Mouse (Mus musculus) kidney, embryonic 14.5 days (tissue): ENCODE results near the gene Asic2. TPM values are rescaled to one million over a fixed set of nuclear protein-coding genes. Genes with fewer than 3 reads are reported as not detected.

Source experiments
- ATAC-seq: fragments of 200-750 bp; cut with Nextera tagmentation; 2 replicates; pipeline ENCODE4 v1.8.0; 2017; ENCODE audit warnings: moderate number of reproducible peaks, mild to moderate bottlenecking, moderate TSS enrichment, moderate library complexity; ENCODE audit not compliant: low FRiP score, low TSS enrichment
- H3K27ac ChIP-seq: fragments of 300-500 bp; sonication (generic); 2 replicates; pipeline ENCODE4 v1.5.1; 2014; ENCODE audit warnings: low read depth, mild to moderate bottlenecking, low read length, moderate library complexity, mixed read lengths
- H3K27me3 ChIP-seq: fragments of 300-500 bp; sonication (generic); 2 replicates; pipeline ENCODE4 v1.6.1; 2014; ENCODE audit warnings: mild to moderate bottlenecking, low read length; ENCODE audit not compliant: control insufficient read depth, insufficient read depth
- H3K36me3 ChIP-seq: fragments of 300-500 bp; sonication (generic); 2 replicates; pipeline ENCODE4 v1.6.1; 2014; ENCODE audit warnings: low read length, mixed read lengths; ENCODE audit not compliant: control insufficient read depth, insufficient read depth
- H3K4me1 ChIP-seq: fragments of 300-500 bp; sonication (generic); 2 replicates; pipeline ENCODE4 v1.6.1; 2014; ENCODE audit warnings: low read length, mixed read lengths; ENCODE audit not compliant: control insufficient read depth, insufficient read depth
- H3K4me2 ChIP-seq: fragments of 300-500 bp; sonication (generic); replicated peaks from 2 replicates; pipeline ENCODE4 v1.6.1; 2014; ENCODE audit warnings: low read depth, mild to moderate bottlenecking, low read length
- H3K4me3 ChIP-seq: fragments of 300-500 bp; sonication (generic); 2 replicates; pipeline ENCODE4 v1.5.1; 2014; ENCODE audit warnings: mild to moderate bottlenecking, low read length
- H3K9ac ChIP-seq: fragments of 300-500 bp; sonication (generic); 2 replicates; pipeline ENCODE4 v1.6.1; 2014; ENCODE audit warnings: low read depth, mild to moderate bottlenecking, low read length, moderate library complexity
- H3K9me3 ChIP-seq: fragments of 300-500 bp; sonication (generic); 2 replicates; pipeline ENCODE4 v1.6.1; 2016; ENCODE audit warnings: low read length; ENCODE audit not compliant: control insufficient read depth
- WGBS: fragments of 180-500 bp; shearing (Covaris S2); extraction: QIAGEN DNeasy Blood & Tissue Kit; methylation state at CpG from one replicate; pipeline ENCODE4 v1.1.7; 2014; 5-methylcytosine and 5-hydroxymethylcytosine counted together
- polyA plus RNA-seq: library from polyadenylated mRNA; unstranded; fragments of >200 nt; fragmentation: Nextera tagmentation; extraction: Ambion mirVana; gene quantifications from 2 replicates; pipeline ENCODE4 v1.2.1, GENCODE M21; 2014

Asic2 gene
- polyA plus RNA-seq, 1 experiment from 2014 or later = 3.4 TPM

DNA sequence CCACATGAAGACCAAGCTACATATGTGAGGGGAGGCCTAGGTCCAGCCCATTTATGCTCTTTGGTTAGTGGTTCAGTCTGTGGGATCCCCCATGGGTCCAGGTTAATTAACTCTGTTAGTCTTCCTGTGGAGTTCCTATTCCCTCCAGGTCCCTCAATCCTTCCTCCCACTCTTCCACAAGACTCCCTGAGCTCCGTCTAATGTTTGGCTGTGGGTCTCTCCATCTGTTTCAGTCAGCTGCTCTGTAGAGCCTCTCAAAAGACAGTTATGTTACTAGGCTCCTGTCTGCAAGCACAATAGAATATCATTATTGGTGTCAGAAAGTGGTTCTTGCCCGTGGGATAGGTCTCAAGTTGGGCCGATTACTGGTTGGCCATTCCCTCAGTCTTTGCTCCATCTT, 1072.4 kb downstream of the Asic2 start:
- 86% methylated on average over 3 of the region's 3 CpGs for WGBS
- H3K9ac ChIP-seq = no peak overlapping the region
- H3K27ac ChIP-seq = no peak overlapping the region
- H3K4me2 ChIP-seq = no peak overlapping the region
- ATAC-seq = no peak
- no peaks in the 10 kb centered on the region for H3K27me3 ChIP-seq
- H3K36me3 ChIP-seq = no peaks in the 10 kb centered on the region
- H3K4me3 ChIP-seq = no peak overlapping the region
- H3K4me1 ChIP-seq = no peaks in the 10 kb centered on the region
- H3K9me3 ChIP-seq = no peaks in the 10 kb centered on the region

DNA sequence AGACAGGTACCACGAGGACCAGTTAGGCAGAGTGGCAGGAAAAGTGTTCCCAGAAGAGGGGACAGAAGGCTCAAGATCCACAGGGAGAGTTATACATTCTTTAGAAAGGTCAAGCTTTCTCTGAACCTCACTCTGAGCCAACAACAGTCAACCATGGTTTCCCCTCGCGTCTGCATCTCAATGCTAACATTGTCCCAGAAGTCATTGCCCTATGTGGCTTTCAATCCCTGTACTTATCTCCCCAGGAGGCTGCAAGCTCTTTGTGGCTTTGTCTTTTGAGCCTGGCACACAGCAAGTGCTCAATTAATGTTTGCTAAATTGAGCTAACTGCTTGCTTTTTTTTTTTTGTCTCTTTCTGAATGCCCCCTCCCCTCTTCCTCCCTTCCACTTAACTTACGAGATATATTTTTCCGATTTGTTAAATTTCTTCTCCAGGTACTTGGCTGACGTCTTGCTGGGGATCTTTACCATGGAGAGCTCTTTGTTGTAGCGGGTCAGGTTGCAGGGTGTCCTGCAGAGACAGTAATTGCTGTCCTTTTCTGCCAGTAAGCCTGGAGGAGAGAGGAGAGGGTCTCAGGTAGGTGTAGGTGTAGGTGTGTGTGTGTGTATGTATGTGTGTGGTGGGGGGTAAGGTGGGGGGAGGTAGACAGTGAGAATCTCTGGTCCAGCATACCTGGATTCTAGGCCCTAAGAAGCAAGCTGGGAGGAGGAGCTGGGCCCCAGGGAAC, 1078.8 kb downstream of the Asic2 start:
- Histone ChIP-seq H3K4me2 (no peak overlapping the region), H3K27me3 (no peaks in the 10 kb centered on the region), H3K4me1 (no peaks in the 10 kb centered on the region), H3K4me3 (no peak overlapping the region), H3K27ac (no peak overlapping the region), H3K9me3 (no peaks in the 10 kb centered on the region), H3K36me3 (no peaks in the 10 kb centered on the region), H3K9ac (no peak overlapping the region)
- WGBS = 21% methylated on average over 7 of the region's 7 CpGs
- ATAC-seq = no peak

DNA sequence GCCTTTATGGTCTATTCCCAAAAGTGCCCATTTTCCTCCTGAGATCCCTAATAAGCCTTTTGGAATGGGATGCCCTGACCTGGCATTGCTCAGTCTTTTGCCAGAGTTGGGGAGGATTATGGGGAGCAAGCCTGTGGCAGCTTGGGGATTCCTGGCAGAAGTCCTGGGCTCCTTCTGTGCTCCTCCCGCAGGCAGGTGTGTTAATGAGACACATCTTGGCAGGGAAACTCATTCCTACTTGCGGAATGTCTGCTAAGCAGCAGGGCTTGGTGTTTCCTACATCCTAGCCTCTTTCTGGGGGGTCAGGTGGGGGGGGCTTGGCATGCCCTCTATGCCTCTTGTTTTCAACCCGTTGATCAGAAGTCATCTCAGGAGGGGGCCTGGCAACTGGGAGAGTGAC, 1081.2 kb downstream of the Asic2 start:
- no peak for ATAC-seq
- no peak overlapping the region for H3K4me3 ChIP-seq
- H3K4me2 ChIP-seq = no peak overlapping the region
- no peaks in the 10 kb centered on the region for H3K36me3 ChIP-seq
- no peaks in the 10 kb centered on the region for H3K9me3 ChIP-seq
- no peak overlapping the region for H3K27ac ChIP-seq
- no peak overlapping the region for H3K9ac ChIP-seq
- H3K27me3 ChIP-seq = no peaks in the 10 kb centered on the region
- 66% methylated on average over 3 of the region's 3 CpGs for WGBS
- no peaks in the 10 kb centered on the region for H3K4me1 ChIP-seq

DNA sequence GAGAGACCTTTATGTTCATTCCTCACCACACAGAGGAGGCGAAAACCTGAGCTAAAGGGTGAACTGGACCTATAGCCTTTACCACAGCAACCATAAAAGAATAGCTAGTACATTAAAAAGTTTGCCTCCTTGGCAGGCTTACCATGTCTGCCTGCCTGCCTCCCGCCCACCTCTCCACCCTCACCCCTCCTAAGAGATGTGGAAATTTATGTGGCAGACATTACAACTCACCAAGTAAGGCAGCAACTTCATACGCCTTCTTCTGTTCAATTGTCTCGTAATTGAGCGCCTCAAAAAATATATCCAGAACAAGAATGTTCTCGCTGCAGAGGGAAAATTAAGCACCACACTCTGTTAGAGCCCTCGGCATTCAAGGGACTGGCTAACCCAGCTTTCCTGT, 1081.9 kb downstream of the Asic2 start:
- WGBS = 71% methylated on average over 7 of the region's 7 CpGs
- Histone ChIP-seq H3K4me1 (no peaks in the 10 kb centered on the region), H3K4me2 (no peak overlapping the region), H3K9ac (no peak overlapping the region), H3K4me3 (no peak overlapping the region), H3K9me3 (no peaks in the 10 kb centered on the region), H3K27me3 (no peaks in the 10 kb centered on the region), H3K36me3 (no peaks in the 10 kb centered on the region), H3K27ac (no peak overlapping the region)
- ATAC-seq = no peak

DNA sequence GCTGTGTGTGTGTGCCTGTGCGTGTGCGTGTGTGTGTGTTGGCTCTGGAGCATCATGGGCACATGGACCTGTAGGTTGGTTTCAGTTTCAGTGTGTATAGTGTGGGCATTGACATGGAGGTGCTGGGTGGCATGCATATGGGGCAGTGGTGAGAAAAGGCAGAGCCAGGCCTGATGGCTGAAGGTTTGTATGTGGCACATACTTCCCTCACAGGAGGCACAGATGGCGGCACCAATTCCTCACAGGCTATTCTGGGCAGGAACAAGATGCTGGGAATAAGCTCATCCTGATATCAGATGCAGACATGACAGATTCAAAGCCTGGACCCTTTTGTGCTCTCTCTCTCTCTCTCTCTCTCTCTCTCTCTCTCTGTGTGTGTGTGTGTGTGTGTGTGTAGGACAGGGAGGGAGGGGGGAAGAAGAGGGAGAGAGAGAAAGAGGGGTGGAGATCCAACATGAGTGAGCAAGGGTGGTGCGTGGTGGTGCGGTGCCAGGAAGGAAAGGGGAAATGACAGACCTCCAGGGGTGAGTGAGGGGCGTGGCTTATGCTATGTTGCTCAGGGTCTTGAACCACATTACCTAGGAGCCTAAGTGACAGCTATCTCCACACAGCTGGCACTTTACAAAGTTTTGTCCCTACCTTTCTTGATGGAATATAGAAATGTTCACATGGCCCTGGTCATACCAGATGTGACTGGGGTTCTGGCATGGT, 1083.6 kb downstream of the Asic2 start:
- H3K27ac ChIP-seq = no peak overlapping the region
- WGBS = 76% methylated on average over 6 of the region's 6 CpGs
- ATAC-seq = no peak

DNA sequence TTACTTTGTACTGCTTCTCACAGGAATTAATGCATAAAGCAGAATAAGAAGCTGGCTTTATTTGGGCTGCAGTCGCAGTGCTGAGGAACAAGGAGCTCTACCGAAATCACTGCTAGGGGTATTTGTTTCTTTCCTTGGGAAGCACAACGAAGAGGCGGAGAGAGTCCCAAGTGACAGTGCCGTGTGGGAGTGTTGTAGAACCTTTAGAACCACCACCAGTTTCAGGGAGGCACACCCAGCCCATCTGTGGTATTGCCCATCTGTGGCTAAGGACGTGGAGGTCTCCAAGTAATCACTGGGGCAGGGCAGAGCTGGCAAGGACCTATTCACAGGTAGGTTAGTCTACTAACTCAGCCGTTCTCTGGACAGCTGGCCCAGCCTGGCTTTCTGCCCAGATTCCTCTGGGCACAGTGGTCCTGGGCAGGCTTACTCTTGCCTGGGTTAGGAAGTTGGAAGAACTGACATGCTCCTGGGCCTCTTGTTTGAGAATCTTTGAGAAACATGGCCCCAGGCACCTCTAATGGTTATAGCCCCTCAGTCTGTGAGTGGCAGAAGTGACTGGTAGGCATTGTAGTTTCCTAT, 1085.9 kb downstream of the Asic2 start:
- H3K4me3 ChIP-seq = no peak overlapping the region
- no peaks in the 10 kb centered on the region for H3K27me3 ChIP-seq
- H3K4me2 ChIP-seq = no peak overlapping the region
- no peaks in the 10 kb centered on the region for H3K9me3 ChIP-seq
- H3K27ac ChIP-seq = no peak overlapping the region
- H3K4me1 ChIP-seq = 0 out of 2 replicates have a peak, but pooled peaks cover 2% of the 10 kb centered on the region
- no peaks in the 10 kb centered on the region for H3K36me3 ChIP-seq
- ATAC-seq = no peak
- WGBS = 88% methylated on average over 7 of the region's 7 CpGs
- no peak overlapping the region for H3K9ac ChIP-seq

More for the DNA sequence above, 1083.6 kb downstream of the Asic2 start:
- H3K36me3 ChIP-seq = no peaks in the 10 kb centered on the region
- H3K27me3 ChIP-seq = no peaks in the 10 kb centered on the region
- no peaks in the 10 kb centered on the region for H3K9me3 ChIP-seq
- H3K4me2 ChIP-seq = no peak overlapping the region
- no peak overlapping the region for H3K4me3 ChIP-seq
- H3K9ac ChIP-seq = no peak overlapping the region
- H3K4me1 ChIP-seq = no peaks in the 10 kb centered on the region

DNA sequence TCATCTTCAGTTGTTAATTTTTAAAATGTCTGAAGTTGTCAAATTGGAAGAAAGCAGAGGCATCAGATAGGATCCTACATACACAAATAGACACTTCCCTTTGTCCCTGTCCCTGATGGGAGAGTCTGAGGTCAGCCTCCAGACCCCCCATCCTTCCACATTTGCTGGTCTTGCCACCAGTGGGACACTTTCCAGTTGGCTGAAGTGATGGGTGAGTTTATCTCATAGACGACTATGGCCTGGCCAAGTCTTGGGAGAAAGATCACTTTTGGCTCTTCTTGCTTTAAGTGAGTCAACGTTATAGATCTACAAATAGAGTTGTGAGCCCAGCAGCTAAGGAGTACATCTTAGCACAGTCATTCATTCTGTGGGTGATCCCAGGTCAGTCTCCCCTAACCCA, 1090.2 kb downstream of the Asic2 start:
- ATAC-seq = no peak
- Histone ChIP-seq H3K4me1 (peaks cover 11% of the 10 kb centered on the region), H3K36me3 (no peaks in the 10 kb centered on the region), H3K9ac (no peak overlapping the region), H3K9me3 (no peaks in the 10 kb centered on the region), H3K4me2 (no peak overlapping the region), H3K27ac (no peak overlapping the region), H3K4me3 (no peak overlapping the region), H3K27me3 (no peaks in the 10 kb centered on the region)
- WGBS = 77% methylated on average over 2 of the region's 2 CpGs

DNA sequence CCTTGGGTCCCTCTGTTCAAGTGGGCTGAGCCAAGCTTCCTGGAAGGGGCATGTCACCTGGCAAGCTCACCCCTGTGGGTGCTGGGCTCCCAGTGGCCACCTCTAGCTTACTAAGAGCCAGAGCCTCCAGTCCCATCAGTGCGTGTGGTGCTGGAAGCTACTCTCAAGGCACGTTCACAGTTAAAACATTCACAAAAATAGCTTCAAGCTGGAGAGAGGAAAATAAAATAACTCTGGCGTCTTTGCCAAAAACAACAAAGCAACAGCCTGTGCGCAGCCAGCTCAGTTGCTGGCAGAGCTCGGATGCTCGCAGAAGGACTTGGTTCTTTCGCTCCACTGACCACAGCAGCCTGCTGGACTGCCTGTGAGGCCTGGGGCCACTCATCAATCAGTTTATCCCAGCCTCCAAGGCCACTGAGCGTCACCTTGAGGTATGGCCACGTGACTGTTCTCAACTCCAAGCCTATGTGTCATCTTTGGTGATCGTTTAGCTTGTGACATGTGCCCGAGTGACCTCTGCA, 1091.1 kb downstream of the Asic2 start:
- 17% methylated on average over 11 of the region's 11 CpGs for WGBS
- no peak overlapping the region for H3K4me2 ChIP-seq
- H3K36me3 ChIP-seq = no peaks in the 10 kb centered on the region
- no peaks in the 10 kb centered on the region for H3K27me3 ChIP-seq
- H3K4me3 ChIP-seq = no peak overlapping the region
- no peaks in the 10 kb centered on the region for H3K9me3 ChIP-seq
- no peak overlapping the region for H3K9ac ChIP-seq
- peaks cover 11% of the 10 kb centered on the region for H3K4me1 ChIP-seq
- peak overlapping the region; percentile 77 for H3K27ac ChIP-seq
- ATAC-seq = peak; percentile 93
